Mouse (Mus musculus) duodenum, adult 2 months (tissue): ENCODE results near the gene Zfp523. TPM values are rescaled to one million over a fixed set of nuclear protein-coding genes. Genes with fewer than 3 reads are reported as not detected.

Source experiments
- polyA plus RNA-seq: library from polyadenylated mRNA; depleted of rRNA; stranded (reverse); fragments of >200 nt; gene quantifications from 2 replicates; pipeline ENCODE4 v1.2.3, GENCODE M21; 2012; ENCODE audit warnings: low replicate concordance; rRNA removed

The Zfp523 gene
- polyA plus RNA-seq = 33.5 and 45.7 TPM in 2 replicates

GRCm38 (mm10) chr17:28176775-28177539 lies at the start of gene Zfp523:
Gene Zfp523, plus strand, starts transcription at chr17:28177129.

DNA sequence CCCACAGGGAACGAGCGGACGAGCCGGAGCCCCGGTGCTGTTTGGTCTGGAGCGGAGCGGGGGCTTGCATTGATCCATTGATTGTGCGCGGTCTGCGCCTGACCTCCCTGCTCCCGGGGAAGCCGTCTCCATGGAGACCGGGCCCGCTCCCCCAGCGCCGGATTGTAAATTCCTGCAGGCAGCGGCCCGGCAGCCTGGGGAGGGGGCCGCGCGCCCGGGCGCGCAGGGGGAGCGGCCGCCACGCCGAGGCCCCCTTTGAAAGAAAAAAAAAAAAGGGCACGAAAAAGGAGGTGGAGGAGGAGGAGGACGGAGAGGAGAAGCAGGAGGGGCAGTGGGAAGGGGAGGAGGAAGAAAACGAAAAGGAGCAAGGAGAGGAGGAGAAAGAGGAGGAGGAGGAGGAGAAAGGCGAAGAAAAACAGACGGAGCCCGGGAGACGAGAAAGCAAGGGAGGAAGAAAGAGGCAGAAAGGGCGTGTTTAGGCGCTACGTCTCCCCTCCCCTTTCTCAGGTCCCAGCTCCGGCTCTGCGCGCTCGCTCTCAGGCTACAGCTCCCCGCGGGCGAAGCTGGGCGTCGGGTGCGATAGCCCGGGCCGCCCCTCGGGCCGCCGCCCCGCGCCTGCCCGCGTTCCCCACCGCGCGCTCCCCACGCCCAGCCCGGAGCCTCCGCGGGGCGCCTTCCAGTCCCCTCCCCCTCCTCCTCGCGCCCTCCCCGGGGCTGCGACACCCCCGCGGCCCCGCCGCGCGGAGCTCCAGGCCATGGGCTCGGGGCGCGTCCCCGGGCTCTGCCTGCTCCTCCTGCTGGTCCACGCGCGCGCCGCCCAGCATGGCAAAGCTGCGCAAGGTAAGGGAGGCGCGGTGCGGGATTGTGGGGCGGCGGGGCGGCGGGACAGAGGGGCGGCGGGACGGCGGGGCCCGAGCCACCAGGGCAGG lies 34.9 kb upstream of the Zfp523 start, which contains the start of gene Scube3:
TSS of gene Scube3 (plus strand) at position 371 of the 929 bp plus-strand sequence.

GRCm38 (mm10) chr17:28207591-28208313 lies 30.8 kb downstream of the Zfp523 start, which contains the start of gene Def6:
Gene Def6, plus strand, starts transcription at chr17:28207778.

GRCm38 (mm10) chr17:28232475-28233060 lies 55.6 kb downstream of the Zfp523 start, which contains the start of gene Ppard:
Gene Ppard, plus strand, starts transcription at chr17:28232700.

Other genes with a start within 250 kb of the Zfp523 start
- 0.44 and 0.70 TPM in 2 replicates for gene Tcp11, start 96.5 kb upstream of the Zfp523 start, polyA plus RNA-seq
- 0.33 and 0.59 TPM in 2 replicates for gene Scube3, start 35.0 kb upstream of the Zfp523 start, polyA plus RNA-seq
- 5.6 and 8.4 TPM in 2 replicates for gene Def6, start 30.6 kb downstream of the Zfp523 start, polyA plus RNA-seq
- 215 and 239 TPM in 2 replicates for gene Ppard, start 55.6 kb downstream of the Zfp523 start, polyA plus RNA-seq
- 14.8 and 18.3 TPM in 2 replicates for gene Fance, start 136.4 kb downstream of the Zfp523 start, polyA plus RNA-seq
- 2,176 and 2,371 TPM in 2 replicates for gene Rpl10a, start 151.3 kb downstream of the Zfp523 start, polyA plus RNA-seq
- 32.1 and 38.6 TPM in 2 replicates for gene Tead3, start 173.7 kb downstream of the Zfp523 start, polyA plus RNA-seq
- gene Tulp1, start 188.1 kb downstream of the Zfp523 start, polyA plus RNA-seq = 0.93 and 1.6 TPM in 2 replicates